Mouse (Mus musculus) MEL (cell line): Measurements from ENCODE around the gene Gm28048. TPM values are rescaled to one million over a fixed set of nuclear protein-coding genes. Genes with fewer than 3 reads are reported as not detected.
A peak's percentile ranks its signal among the peaks of the same experiment; 100 is the strongest.

Experiments
- DNase-seq: peaks from one replicate; pipeline ENCODE4 v3.0.0; 2011; ENCODE audit warnings: low read depth, low spot score
- H3K27ac ChIP-seq: 2 replicates; pipeline ENCODE4 v1.5.1; 2012; ENCODE audit warnings: low read depth, mild to moderate bottlenecking, control low read depth, low read length, moderate library complexity; ENCODE audit not compliant: control insufficient read depth
- H3K27me3 ChIP-seq, 2 experiments: fragments of 150-350 bp in 1 of 2; sonication (generic) in 1 of 2; 2 replicates each; pipeline ENCODE4 v1.6.1; 2012; ENCODE audit warnings: low read length in 2 of 2, mild to moderate bottlenecking in 2 of 2, improper control_type of control experiment in 1 of 2, moderate library complexity in 1 of 2; ENCODE audit not compliant: insufficient read depth in 2 of 2, control insufficient read depth in 1 of 2
- H3K36me3 ChIP-seq, 2 experiments: 2 replicates each; pipeline ENCODE4 v1.6.1; 2012 to 2014; ENCODE audit warnings: low read length in 2 of 2, improper control_type of control experiment in 1 of 2, inconsistent platforms in 1 of 2, mild to moderate bottlenecking in 1 of 2; ENCODE audit not compliant: insufficient read depth in 2 of 2, control insufficient read depth in 1 of 2
- H3K4me1 ChIP-seq, 2 experiments: fragments of 150-350 bp in 1 of 2; sonication (generic) in 1 of 2; 2 replicates each; pipeline ENCODE4 v1.6.1; 2012; ENCODE audit warnings: low read length in 2 of 2, improper control_type of control experiment in 1 of 2, mild to moderate bottlenecking in 1 of 2; ENCODE audit not compliant: insufficient read depth in 2 of 2, control insufficient read depth in 1 of 2
- H3K4me3 ChIP-seq, 2 experiments: fragments of 150-350 bp in 1 of 2; sonication (generic) in 1 of 2; 2 replicates each; pipeline ENCODE4 v1.5.1; 2012; ENCODE audit warnings: low read depth in 2 of 2, low read length in 2 of 2, mild to moderate bottlenecking in 2 of 2, moderate library complexity in 2 of 2, control low read depth in 1 of 2, improper control_type of control experiment in 1 of 2; ENCODE audit not compliant: control insufficient read depth in 1 of 2, insufficient read depth in 1 of 2
- H3K79me2 ChIP-seq: 2 replicates; pipeline ENCODE4 v1.6.1; 2012; ENCODE audit warnings: mild to moderate bottlenecking, low read length, moderate library complexity; ENCODE audit not compliant: control insufficient read depth, poor library complexity, insufficient read depth
- H3K9ac ChIP-seq: 2 replicates; pipeline ENCODE4 v1.6.1; 2012; ENCODE audit warnings: low read depth, mild to moderate bottlenecking, control low read depth, low read length, moderate library complexity; ENCODE audit not compliant: control insufficient read depth, poor library complexity, severe bottlenecking
- H3K9me3 ChIP-seq: fragments of 150-350 bp; sonication (generic); replicated peaks from 2 replicates; pipeline ENCODE4 v1.6.1; 2012; ENCODE audit warnings: mild to moderate bottlenecking, low read length, improper control_type of control experiment, moderate library complexity; ENCODE audit not compliant: insufficient read depth
- BHLHE40 ChIP-seq: IDR thresholded peaks from 2 replicates; pipeline ENCODE4 v1.6.1; 2012; ENCODE audit warnings: low read depth, mild to moderate bottlenecking, inconsistent platforms, low read length, improper control_type of control experiment, borderline replicate concordance
- CTCF ChIP-seq, 3 experiments: IDR thresholded peaks in 2 of 3; conservative IDR thresholded peaks in 1 of 3; 2 replicates each; pipeline ENCODE4 v1.5.1; 2011 to 2012; ENCODE audit warnings: low read length in 3 of 3, low read depth in 2 of 3, mild to moderate bottlenecking in 2 of 3, improper control_type of control experiment in 1 of 3, inconsistent platforms in 1 of 3, mixed read lengths in 1 of 3, moderate library complexity in 1 of 3; ENCODE audit not compliant: control insufficient read depth in 1 of 3, insufficient read depth in 1 of 3, poor library complexity in 1 of 3, severe bottlenecking in 1 of 3
- E2F4 ChIP-seq: IDR thresholded peaks from 2 replicates; pipeline ENCODE4 v1.6.1; 2011; ENCODE audit warnings: low read depth, low read length, improper control_type of control experiment, borderline replicate concordance
- EP300 ChIP-seq, 2 experiments: IDR thresholded peaks; 2 replicates each; pipeline ENCODE4 v1.6.1; 2011; ENCODE audit warnings: improper control_type of control experiment in 2 of 2, low read length in 2 of 2, low read depth in 1 of 2, mild to moderate bottlenecking in 1 of 2
- ETS1 ChIP-seq: IDR thresholded peaks from 2 replicates; pipeline ENCODE4 v1.6.1; 2012; ENCODE audit warnings: low read depth, mild to moderate bottlenecking, inconsistent platforms, low read length, improper control_type of control experiment, moderate library complexity
- GABPA ChIP-seq: IDR thresholded peaks from 2 replicates; pipeline ENCODE4 v1.6.1; 2012; ENCODE audit warnings: low read depth, mild to moderate bottlenecking, inconsistent platforms, low read length, improper control_type of control experiment, moderate library complexity
- GATA1 ChIP-seq: IDR thresholded peaks from 2 replicates; pipeline ENCODE4 v1.6.1; 2011; ENCODE audit warnings: low read depth, low read length, improper control_type of control experiment
- HCFC1 ChIP-seq: IDR thresholded peaks from 2 replicates; pipeline ENCODE4 v1.6.1; 2012; ENCODE audit warnings: low read depth, mild to moderate bottlenecking, inconsistent platforms, low read length, improper control_type of control experiment, moderate library complexity
- KAT2A ChIP-seq: conservative IDR thresholded peaks from 2 replicates; pipeline ENCODE4 v1.6.1; 2012; ENCODE audit warnings: low read depth, low read length, improper control_type of control experiment, inconsistent platforms
- MAX ChIP-seq: IDR thresholded peaks from 2 replicates; pipeline ENCODE4 v1.6.1; 2011; ENCODE audit warnings: low read length, improper control_type of control experiment
- MAZ ChIP-seq: IDR thresholded peaks from 2 replicates; pipeline ENCODE4 v1.6.1; 2012; ENCODE audit warnings: low read depth, mild to moderate bottlenecking, inconsistent platforms, low read length, improper control_type of control experiment
- MXI1 ChIP-seq: IDR thresholded peaks from 2 replicates; pipeline ENCODE4 v1.6.1; 2011; ENCODE audit warnings: mild to moderate bottlenecking, low read depth, low read length, improper control_type of control experiment
- MYB ChIP-seq: IDR thresholded peaks from 2 replicates; pipeline ENCODE4 v1.6.1; 2011; ENCODE audit warnings: mild to moderate bottlenecking, low read depth, low read length, improper control_type of control experiment
- NELFE ChIP-seq: IDR thresholded peaks from 2 replicates; pipeline ENCODE4 v1.6.1; 2011; ENCODE audit warnings: low read depth, low read length, improper control_type of control experiment
- NRF1 ChIP-seq: IDR thresholded peaks from 2 replicates; pipeline ENCODE4 v1.6.1; 2014; ENCODE audit warnings: low read depth, mild to moderate bottlenecking, inconsistent platforms, low read length, improper control_type of control experiment, moderate library complexity; ENCODE audit not compliant: poor library complexity, insufficient read depth, severe bottlenecking
- POLR2A ChIP-seq, 2 experiments: IDR thresholded peaks; 2 replicates each; pipeline ENCODE4 v1.6.1; 2011 to 2012; ENCODE audit warnings: low read length in 2 of 2, mild to moderate bottlenecking in 2 of 2, control low read depth in 1 of 2, improper control_type of control experiment in 1 of 2, low read depth in 1 of 2, moderate library complexity in 1 of 2; ENCODE audit not compliant: control insufficient read depth in 1 of 2, insufficient read depth in 1 of 2, poor library complexity in 1 of 2
- POLR2AphosphoS2 ChIP-seq: IDR thresholded peaks from 2 replicates; pipeline ENCODE4 v1.6.1; 2011; ENCODE audit warnings: low read length, improper control_type of control experiment
- POLR2AphosphoS5 ChIP-seq: IDR thresholded peaks from 2 replicates; pipeline ENCODE4 v1.6.1; 2012; ENCODE audit warnings: low read depth, borderline replicate concordance, mild to moderate bottlenecking, inconsistent platforms, low read length, moderate library complexity, mixed read lengths
- RAD21 ChIP-seq: IDR thresholded peaks from 2 replicates; pipeline ENCODE4 v1.6.1; 2011; ENCODE audit warnings: mild to moderate bottlenecking, low read depth, low read length, improper control_type of control experiment
- RCOR1 ChIP-seq: IDR thresholded peaks from 2 replicates; pipeline ENCODE4 v1.6.1; 2012; ENCODE audit warnings: low read depth, mild to moderate bottlenecking, inconsistent platforms, low read length, improper control_type of control experiment
- TAL1 ChIP-seq: IDR thresholded peaks from 2 replicates; pipeline ENCODE4 v1.6.1; 2012; ENCODE audit warnings: mild to moderate bottlenecking, inconsistent platforms, low read length, moderate library complexity, mixed read lengths
- TBP ChIP-seq: IDR thresholded peaks from 2 replicates; pipeline ENCODE4 v1.8.0; 2011; ENCODE audit warnings: low read depth, low read length, improper control_type of control experiment
- TCF12 ChIP-seq: IDR thresholded peaks from 2 replicates; pipeline ENCODE4 v1.6.1; 2014; ENCODE audit warnings: low read depth, mild to moderate bottlenecking, inconsistent platforms, low read length, improper control_type of control experiment, moderate library complexity
- UBTF ChIP-seq: IDR thresholded peaks from 2 replicates; pipeline ENCODE4 v1.6.1; 2012; ENCODE audit warnings: low read depth, mild to moderate bottlenecking, inconsistent platforms, low read length, improper control_type of control experiment, moderate library complexity, borderline replicate concordance; ENCODE audit not compliant: insufficient read depth
- ZKSCAN1 ChIP-seq: IDR thresholded peaks from 2 replicates; pipeline ENCODE4 v1.6.1; 2012; ENCODE audit warnings: low read depth, mild to moderate bottlenecking, inconsistent platforms, low read length, improper control_type of control experiment, moderate library complexity
- ZNF384 ChIP-seq: IDR thresholded peaks from 2 replicates; pipeline ENCODE4 v1.6.1; 2012; ENCODE audit warnings: low read depth, mild to moderate bottlenecking, inconsistent platforms, low read length, improper control_type of control experiment
- polyA plus RNA-seq, 2 experiments: library from polyadenylated mRNA; stranded (reverse) in 1 of 2; unstranded in 1 of 2; fragments of >175 nt in 1 of 2; fragments of >200 nt in 1 of 2; gene quantifications; 2 replicates each; pipeline versions ENCODE4 v1.2.1 to v1.2.4; 2012; ENCODE audit warnings: low replicate concordance in 2 of 2, low read depth in 1 of 2; ENCODE audit not compliant: insufficient read length in 2 of 2, insufficient read depth in 1 of 2, missing spikeins in 1 of 2
- total RNA-seq: library from RNA; depleted of rRNA; stranded (reverse); fragments of 300-350 nt; gene quantifications from 2 replicates; pipeline ENCODE4 v1.2.3, GENCODE M21; 2012

Gm28048 gene
- total and polyA plus RNA-seq, 3 experiments: 8.6 to 15.0 TPM; not detected in 1

GRCm38 (mm10) chr11:22793176-22793880 is 188.6 kb downstream of the Gm28048 start:
- Histone ChIP-seq H3K27ac (peak overlapping the region; percentile 69), H3K9ac (no peak overlapping the region), H3K4me1 (peaks cover 18% of the 10 kb centered on the region in 2 experiments), H3K4me3 (peak overlapping the region in 1 of 2 experiments; percentile 21; a peak in 1 of 4 replicates), H3K79me2 (no peaks in the 10 kb centered on the region), H3K9me3 (no peaks in the 10 kb centered on the region), H3K27me3 (no peaks in the 10 kb centered on the region), H3K36me3 (peaks cover 0 to 21% of the 10 kb centered on the region in 2 experiments; a peak in 2 of 4 replicates)
- TF ChIP-seq RCOR1: peak; percentile 20
- TF ChIP-seq MAX: peak; percentile 51; the same call in 1 of the 2 replicates
- TF ChIP-seq NRF1: no peak
- TF ChIP-seq MAZ: no peak; the same call in 1 of the 2 replicates
- no peak for TF ChIP-seq MXI1
- TF ChIP-seq TAL1: peak; percentile 55; the same call in 1 of the 2 replicates
- TF ChIP-seq TBP: no peak
- no peak for TF ChIP-seq BHLHE40
- no peak for TF ChIP-seq RAD21
- no peak for TF ChIP-seq POLR2AphosphoS5
- peak; percentile 83 to 84 for TF ChIP-seq EP300 (IDR thresholded peaks at IDR 0.05; ENCODE audit: low read depth in 1 of 2, low read length in 2 of 2)
- TF ChIP-seq CTCF (IDR thresholded peaks at IDR 0.05 in 2 of 3, conservative IDR thresholded peaks at IDR 0.05 in 1 of 3; ENCODE audit: control insufficient read depth in 1 of 3, insufficient read depth in 1 of 3, low read depth in 2 of 3, low read length in 3 of 3, poor library complexity in 1 of 3, severe bottlenecking in 1 of 3): no peak
- TF ChIP-seq GATA1: peak; percentile 72
- TF ChIP-seq HCFC1: no peak
- no peak for TF ChIP-seq ZKSCAN1
- no peak for TF ChIP-seq NELFE
- no peak for TF ChIP-seq POLR2A (IDR thresholded peaks at IDR 0.05; ENCODE audit: control insufficient read depth in 1 of 2, insufficient read depth in 1 of 2, low read depth in 1 of 2, low read length in 2 of 2, poor library complexity in 1 of 2)
- no peak for TF ChIP-seq UBTF
- TF ChIP-seq ETS1: peak; percentile 48; the same call in 1 of the 2 replicates
- TF ChIP-seq KAT2A: no peak
- no peak for TF ChIP-seq GABPA
- TF ChIP-seq ZNF384: no peak
- peak; percentile 81 for TF ChIP-seq TCF12
- TF ChIP-seq MYB: no peak
- TF ChIP-seq E2F4: no peak
- no peak for TF ChIP-seq POLR2AphosphoS2
- peak; percentile 82 for DNase-seq
